Mouse (Mus musculus): ENCODE data around the gene Adgrb3. TPM values are rescaled to one million over a fixed set of nuclear protein-coding genes. Genes with fewer than 3 reads are reported as not detected.

Adgrb3 gene
- polyA plus RNA-seq, 1 experiment from 2014 or later = 0.41 TPM

- Histone ChIP-seq H3K27ac (no peak overlapping the region), H3K4me3 (no peak overlapping the region), H3K4me1 (no peaks in the 10 kb centered on the region), H3K4me2 (no peak overlapping the region), H3K9ac (no peak overlapping the region), H3K36me3 (no peaks in the 10 kb centered on the region), H3K27me3 (no peaks in the 10 kb centered on the region), H3K9me3 (no peaks in the 10 kb centered on the region)
- WGBS = 59% methylated on average over 3 of the region's 3 CpGs
- ATAC-seq (ENCODE audit: borderline replicate concordance, extremely low read depth, low FRiP score, low TSS enrichment) = no peak
Observed at GRCm38 (mm10) chr1:25146206-25146605, 683.3 kb downstream of the Adgrb3 start.

GRCm38 (mm10) chr1:25132150-25132824 lies 697.2 kb downstream of the Adgrb3 start:
- no peak for ATAC-seq (ENCODE audit: borderline replicate concordance, extremely low read depth, low FRiP score, low TSS enrichment)
- Histone ChIP-seq H3K27me3 (no peaks in the 10 kb centered on the region), H3K9ac (no peak overlapping the region), H3K36me3 (no peaks in the 10 kb centered on the region), H3K4me2 (no peak overlapping the region), H3K4me1 (no peaks in the 10 kb centered on the region), H3K9me3 (no peaks in the 10 kb centered on the region), H3K4me3 (no peak overlapping the region), H3K27ac (no peak overlapping the region)
- 55% methylated on average over 4 of the region's 4 CpGs for WGBS

DNA sequence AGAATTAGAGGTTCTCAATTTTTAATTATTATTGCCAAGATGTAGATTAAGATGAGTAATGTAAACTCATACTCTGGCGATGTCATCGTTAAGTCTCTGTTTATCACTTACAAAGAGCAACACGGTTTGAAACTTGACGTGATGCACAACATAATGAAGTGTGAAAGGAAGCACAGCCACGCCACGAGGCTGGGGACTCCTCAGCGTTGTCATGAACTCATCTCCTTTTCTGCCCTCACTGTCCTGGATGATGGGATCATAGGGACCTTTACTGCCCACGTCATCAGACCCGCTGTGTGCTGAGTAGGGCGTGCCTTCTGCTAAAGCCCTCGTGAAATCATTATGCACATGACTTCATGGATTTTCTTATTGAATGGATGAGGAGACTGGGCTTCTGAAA lies 714.0 kb downstream of the Adgrb3 start:
- Histone ChIP-seq H3K27me3 (no peaks in the 10 kb centered on the region), H3K9ac (no peak overlapping the region), H3K4me3 (no peak overlapping the region), H3K4me1 (no peaks in the 10 kb centered on the region), H3K27ac (no peak overlapping the region), H3K4me2 (no peak overlapping the region), H3K9me3 (no peaks in the 10 kb centered on the region), H3K36me3 (no peaks in the 10 kb centered on the region)
- WGBS = 34% methylated on average over 11 of the region's 11 CpGs
- ATAC-seq (ENCODE audit: borderline replicate concordance, extremely low read depth, low FRiP score, low TSS enrichment) = peak; percentile 59; the same call in 1 of the 2 replicates

- Histone ChIP-seq H3K4me1 (peaks cover 17% of the 10 kb centered on the region), H3K36me3 (no peaks in the 10 kb centered on the region), H3K9ac (no peak overlapping the region), H3K4me3 (no peak overlapping the region), H3K27me3 (no peaks in the 10 kb centered on the region), H3K4me2 (no peak overlapping the region), H3K27ac (no peak overlapping the region), H3K9me3 (no peaks in the 10 kb centered on the region)
- no peak for ATAC-seq (ENCODE audit: borderline replicate concordance, extremely low read depth, low FRiP score, low TSS enrichment)
- 51% methylated on average over 3 of the region's 3 CpGs for WGBS
Observed at GRCm38 (mm10) chr1:25107500-25108101, 721.9 kb downstream of the Adgrb3 start.

DNA sequence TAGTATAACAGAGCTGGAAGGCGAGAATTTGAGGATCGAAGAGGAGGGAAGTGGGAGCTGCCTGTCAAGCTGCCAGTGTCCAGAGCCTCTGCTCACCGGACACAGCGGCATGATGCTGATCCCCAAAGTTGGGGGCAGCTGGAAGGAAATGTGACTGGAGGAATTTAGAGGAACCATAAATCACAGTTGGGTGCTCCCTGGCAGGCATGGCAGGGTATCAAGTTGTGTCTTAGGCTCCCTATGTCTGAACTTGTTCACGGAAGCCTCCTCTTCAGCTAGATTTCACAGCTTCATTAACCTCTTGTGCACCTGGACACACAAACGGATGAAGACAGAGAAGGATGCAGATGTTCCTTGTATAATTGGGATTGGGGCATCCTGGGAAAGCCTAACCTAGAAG lies 722.8 kb downstream of the Adgrb3 start:
- no peak for ATAC-seq (ENCODE audit: borderline replicate concordance, extremely low read depth, low FRiP score, low TSS enrichment)
- no peaks in the 10 kb centered on the region for H3K36me3 ChIP-seq
- no peaks in the 10 kb centered on the region for H3K9me3 ChIP-seq
- H3K27me3 ChIP-seq = no peaks in the 10 kb centered on the region
- H3K9ac ChIP-seq = no peak overlapping the region
- no peak overlapping the region for H3K4me2 ChIP-seq
- no peak overlapping the region for H3K27ac ChIP-seq
- H3K4me1 ChIP-seq = peaks cover 17% of the 10 kb centered on the region
- 60% methylated on average over 6 of the region's 6 CpGs for WGBS
- no peak overlapping the region for H3K4me3 ChIP-seq

DNA sequence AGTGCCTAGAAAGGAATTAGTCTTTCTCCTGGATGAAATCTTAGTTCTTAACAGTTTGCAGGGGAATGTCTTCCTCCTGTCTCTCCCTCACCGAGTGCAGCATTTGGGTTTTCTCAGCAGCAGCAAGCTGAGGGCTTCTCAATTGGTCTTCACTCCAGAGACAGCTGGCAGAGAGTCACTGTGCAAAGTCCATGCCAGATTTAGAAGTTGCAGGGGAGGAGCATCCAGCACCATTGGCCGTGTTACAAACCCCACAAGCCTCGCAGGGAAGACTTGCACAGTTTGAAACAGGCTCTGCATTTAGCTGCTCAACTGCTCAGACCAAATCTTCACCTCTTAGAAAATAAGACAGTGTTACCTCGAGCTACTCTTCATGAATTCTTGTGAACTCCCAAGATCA lies 724.1 kb downstream of the Adgrb3 start:
- H3K4me1 ChIP-seq = peaks cover 17% of the 10 kb centered on the region
- H3K4me3 ChIP-seq = no peak overlapping the region
- no peak overlapping the region for H3K9ac ChIP-seq
- H3K36me3 ChIP-seq = no peaks in the 10 kb centered on the region
- H3K4me2 ChIP-seq = no peak overlapping the region
- peak; percentile 93 for ATAC-seq (ENCODE audit: borderline replicate concordance, extremely low read depth, low FRiP score, low TSS enrichment)
- H3K27me3 ChIP-seq = no peaks in the 10 kb centered on the region
- no peaks in the 10 kb centered on the region for H3K9me3 ChIP-seq
- H3K27ac ChIP-seq = peak overlapping the region; percentile 33
- 23% methylated on average over 4 of the region's 4 CpGs for WGBS

- Histone ChIP-seq H3K4me3 (no peak overlapping the region), H3K9me3 (no peaks in the 10 kb centered on the region), H3K4me2 (no peak overlapping the region), H3K36me3 (no peaks in the 10 kb centered on the region), H3K9ac (no peak overlapping the region), H3K27ac (no peak overlapping the region), H3K4me1 (no peaks in the 10 kb centered on the region), H3K27me3 (no peaks in the 10 kb centered on the region)
- whole genome bisulfite sequencing = 44% methylated on average over 5 of the region's 5 CpGs
- no peak for ATAC-seq (ENCODE audit: borderline replicate concordance, extremely low read depth, low FRiP score, low TSS enrichment)
Observed at GRCm38 (mm10) chr1:25088010-25088719, 741.3 kb downstream of the Adgrb3 start.

- Histone ChIP-seq H3K4me3 (no peak overlapping the region), H3K9ac (no peak overlapping the region), H3K27ac (no peak overlapping the region), H3K4me2 (no peak overlapping the region), H3K4me1 (no peaks in the 10 kb centered on the region), H3K9me3 (no peaks in the 10 kb centered on the region), H3K27me3 (no peaks in the 10 kb centered on the region), H3K36me3 (no peaks in the 10 kb centered on the region)
- WGBS = 61% methylated on average over 14 of the region's 14 CpGs
- no peak for ATAC-seq (ENCODE audit: borderline replicate concordance, extremely low read depth, low FRiP score, low TSS enrichment)
Observed at GRCm38 (mm10) chr1:25085616-25086372, 743.7 kb downstream of the Adgrb3 start.

GRCm38 (mm10) chr1:25082377-25082776 lies 747.1 kb downstream of the Adgrb3 start:
- Histone ChIP-seq H3K9me3 (no peaks in the 10 kb centered on the region), H3K4me2 (no peak overlapping the region), H3K27me3 (no peaks in the 10 kb centered on the region), H3K9ac (no peak overlapping the region), H3K4me3 (no peak overlapping the region), H3K36me3 (no peaks in the 10 kb centered on the region), H3K27ac (no peak overlapping the region), H3K4me1 (no peaks in the 10 kb centered on the region)
- WGBS = 46% methylated on average over 8 of the region's 8 CpGs
- no peak for ATAC-seq (ENCODE audit: borderline replicate concordance, extremely low read depth, low FRiP score, low TSS enrichment)

DNA sequence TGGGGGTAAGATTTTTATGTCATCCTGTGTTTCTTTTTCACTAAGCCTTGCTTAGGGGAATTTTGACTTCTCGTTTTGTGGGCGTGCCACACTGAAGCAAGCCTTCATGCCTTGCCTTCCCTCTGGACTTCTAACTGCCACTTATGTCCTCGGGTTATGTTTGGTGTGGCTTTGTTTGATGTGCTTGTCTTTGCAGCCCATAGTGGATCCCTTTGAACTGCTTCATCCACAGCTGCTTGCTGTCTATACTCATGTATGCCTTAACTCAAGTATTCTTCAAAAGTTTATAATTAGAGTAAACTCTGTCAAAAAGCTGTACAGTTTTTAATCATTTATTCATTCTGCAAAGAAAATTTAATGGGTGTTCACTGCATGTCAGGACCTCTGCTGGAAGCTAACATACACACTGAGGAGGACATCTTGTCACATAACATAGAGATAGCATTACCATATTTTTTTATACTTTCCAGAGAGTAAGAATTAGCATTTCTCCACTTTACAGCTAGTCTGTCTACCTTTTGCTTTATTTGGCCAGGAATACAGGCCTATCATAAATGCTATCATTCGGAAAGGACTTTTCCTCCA lies 748.1 kb downstream of the Adgrb3 start:
- no peaks in the 10 kb centered on the region for H3K9me3 ChIP-seq
- no peak overlapping the region for H3K9ac ChIP-seq
- H3K4me3 ChIP-seq = no peak overlapping the region
- H3K36me3 ChIP-seq = no peaks in the 10 kb centered on the region
- ATAC-seq (ENCODE audit: borderline replicate concordance, extremely low read depth, low FRiP score, low TSS enrichment) = peak; percentile 95
- H3K4me1 ChIP-seq = no peaks in the 10 kb centered on the region
- no peaks in the 10 kb centered on the region for H3K27me3 ChIP-seq
- whole genome bisulfite sequencing = 24% methylated on average over 4 of the region's 4 CpGs
- no peak overlapping the region for H3K4me2 ChIP-seq
- no peak overlapping the region for H3K27ac ChIP-seq

DNA sequence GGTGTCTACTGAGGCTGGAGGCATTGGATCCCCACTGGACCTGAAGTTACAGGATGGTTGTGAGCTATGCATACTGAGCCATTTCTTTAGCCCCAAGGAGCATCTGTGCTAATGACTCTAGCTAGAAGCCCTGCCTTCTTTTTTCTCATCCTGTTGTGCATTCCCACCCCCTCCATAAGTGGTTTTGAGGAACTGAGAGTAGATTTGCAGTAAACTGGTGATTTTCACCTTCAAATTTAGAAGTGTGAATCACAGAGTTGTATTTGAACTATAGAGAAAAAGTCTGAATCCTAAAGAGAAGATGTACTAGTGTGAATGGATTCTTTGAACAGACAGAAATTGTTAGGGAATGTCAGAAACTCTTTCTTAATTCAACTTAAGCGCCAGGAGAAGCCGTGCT lies 750.1 kb downstream of the Adgrb3 start:
- Histone ChIP-seq H3K27me3 (no peaks in the 10 kb centered on the region), H3K4me1 (no peaks in the 10 kb centered on the region), H3K4me3 (no peak overlapping the region), H3K36me3 (no peaks in the 10 kb centered on the region), H3K27ac (no peak overlapping the region), H3K9ac (no peak overlapping the region), H3K9me3 (no peaks in the 10 kb centered on the region), H3K4me2 (no peak overlapping the region)
- ATAC-seq (ENCODE audit: borderline replicate concordance, extremely low read depth, low FRiP score, low TSS enrichment) = no peak
- WGBS = 95% methylated on average over 2 of the region's 2 CpGs

Data from lung, embryonic 15.5 days (tissue).